Mouse (Mus musculus) embryonic fibroblast, embryonic 13.5 days (primary cell): Measurements from ENCODE around the gene Ybx3.

ENCODE experiments used
- CTCF ChIP-seq: IDR thresholded peaks from 2 replicates; pipeline ENCODE4 v1.5.1; 2011; ENCODE audit warnings: mild to moderate bottlenecking, control low read depth, low read length, moderate library complexity, borderline replicate concordance; ENCODE audit not compliant: insufficient read depth
- POLR2A ChIP-seq: IDR thresholded peaks from 2 replicates; pipeline ENCODE4 v1.6.1; 2011; ENCODE audit warnings: low read depth, mild to moderate bottlenecking, control low read depth, low read length, moderate library complexity

GRCm38 (mm10) chr6:131387221-131388039 lies 846 bp downstream of the Ybx3 start:
- no peak for TF ChIP-seq CTCF
- peak; percentile 40 for TF ChIP-seq POLR2A
